9 mouse cellular contexts compared by ENCODE assay signal in the genomic region with DNA sequence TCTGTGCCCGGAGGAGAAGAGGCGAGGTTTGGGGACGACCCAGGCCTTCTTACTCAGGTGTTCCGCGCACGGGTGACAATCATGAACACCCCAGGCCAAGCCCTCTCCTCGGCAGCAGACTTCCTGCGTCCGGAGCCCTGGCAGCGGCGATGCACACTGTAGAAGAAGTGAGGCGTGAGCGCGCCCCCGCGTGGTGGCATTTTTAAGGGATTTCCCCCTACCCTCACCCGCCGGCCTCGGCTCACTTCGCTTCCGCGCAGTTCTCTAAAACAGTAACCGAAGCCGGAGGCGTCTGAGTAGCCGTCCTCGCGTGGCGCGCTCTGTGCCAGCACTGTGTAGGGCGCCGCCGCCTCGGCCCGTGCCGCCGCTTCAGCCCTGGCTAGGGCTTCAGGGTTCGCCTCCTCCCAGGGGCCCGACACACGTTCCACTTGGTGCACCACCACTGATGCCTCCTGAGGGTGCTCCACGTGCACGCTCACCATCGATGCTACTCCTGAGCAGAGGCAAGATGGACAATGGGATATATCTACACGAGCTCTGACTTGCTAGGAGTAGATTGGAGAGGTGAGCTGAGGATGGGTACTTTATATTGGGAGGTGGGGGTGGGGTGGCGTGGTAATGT. TPM values are rescaled to one million over a fixed set of nuclear protein-coding genes. Genes with fewer than 3 reads are reported as not detected.
DNase-seq lines count a peak whose midpoint lies in the region; ATAC-seq and TF ChIP-seq lines count a peak whose summit lies in the region.
"Had no signal": no experiment of that assay in that cellular context is flagged by ENCODE, and none has a peak within 500 bp of the region (broad histone marks: within the 10 kb centered on the region; RNA-seq: fewer than 3 reads in every experiment).

No protein-coding gene starts in this region.

- ATAC-seq in forebrain, embryonic 16.5 days, result peak; percentile 59

- peak overlapping the region; percentile 72 for H3K4me3 ChIP-seq in ES-Bruce4 (ENCODE audit: low read depth, low read length)
- H3K4me3 ChIP-seq in forebrain, embryonic 16.5 days (replicated peaks; ENCODE audit: low read length), result peak overlapping the region; percentile 22
- peak overlapping the region; percentile 43 for H3K4me3 ChIP-seq in hindbrain, embryonic 10.5 days

- no peaks in the 10 kb centered on the region for H3K36me3 ChIP-seq in ES-Bruce4 (ENCODE audit: control insufficient read depth, insufficient read depth, low read length, poor library complexity, severe bottlenecking)
- H3K36me3 ChIP-seq in forebrain, embryonic 16.5 days (ENCODE audit: control insufficient read depth, insufficient read depth), result no peaks in the 10 kb centered on the region
- H3K36me3 ChIP-seq in hindbrain, embryonic 10.5 days, result no peaks in the 10 kb centered on the region

- no peaks in the 10 kb centered on the region for H3K9me3 ChIP-seq in ES-Bruce4 (replicated peaks; ENCODE audit: control insufficient read depth, insufficient read depth, low read length, poor library complexity, severe bottlenecking)
- H3K9me3 ChIP-seq in forebrain, embryonic 16.5 days (ENCODE audit: control insufficient read depth, low read length), result no peaks in the 10 kb centered on the region
- no peaks in the 10 kb centered on the region for H3K9me3 ChIP-seq in hindbrain, embryonic 10.5 days

- DNase-seq in c-Kit-positive CD71-negative TER-119-negative erythroid progenitor cells, embryonic 14.5 days (ENCODE audit: low read depth), result peak; percentile 81
- peak; percentile 84 for DNase-seq in hindbrain, embryonic 10.5 days (ENCODE audit: low spot score)
- DNase-seq in layer of hippocampus, adult 9-11 months, result peak; percentile 65
- DNase-seq in lung, postnatal 10 days, result peak; percentile 93
- DNase-seq in ovary, postnatal 36 days (ENCODE audit: low spot score), result peak; percentile 83
- peak; percentile 92 for DNase-seq in thymus, postnatal 25 days

- TF ChIP-seq CTCF in ES-Bruce4 (IDR thresholded peaks at IDR 0.05; ENCODE audit: low read depth, low read length), result peak; percentile 82

- peak overlapping the region; percentile 81 for H3K9ac ChIP-seq in ES-Bruce4 (ENCODE audit: low read depth, poor library complexity, severe bottlenecking)
- peak overlapping the region; percentile 39 for H3K9ac ChIP-seq in forebrain, embryonic 16.5 days (replicated peaks; ENCODE audit: low read depth, low read length)

- 5% methylated on average over 45 of the region's 45 CpGs for WGBS in forebrain, embryonic 16.5 days
- 3% methylated on average over 45 of the region's 45 CpGs for WGBS in hindbrain, embryonic 10.5 days

- H3K4me2 ChIP-seq in forebrain, embryonic 16.5 days (ENCODE audit: low read length), result peak overlapping the region; percentile 45

- peak; percentile 54; the same call in 1 of the 2 replicates for TF ChIP-seq EP300 in ES-Bruce4 (IDR thresholded peaks at IDR 0.05; ENCODE audit: insufficient read depth, low read depth, low read length)

- TF ChIP-seq POLR2A in ES-Bruce4 (IDR thresholded peaks at IDR 0.05; ENCODE audit: insufficient read depth, low read length), result no peak

- peaks cover 6% of the 10 kb centered on the region for H3K4me1 ChIP-seq in ES-Bruce4 (ENCODE audit: control insufficient read depth, insufficient read depth, low read length)
- H3K4me1 ChIP-seq in forebrain, embryonic 16.5 days (replicated peaks; ENCODE audit: control insufficient read depth, insufficient read depth, low read length), result peaks cover 48% of the 10 kb centered on the region
- H3K4me1 ChIP-seq in hindbrain, embryonic 10.5 days (replicated peaks), result peaks cover 69% of the 10 kb centered on the region

- no peaks in the 10 kb centered on the region for H3K27me3 ChIP-seq in ES-Bruce4 (ENCODE audit: control insufficient read depth, insufficient read depth, low read length, poor library complexity, severe bottlenecking)
- H3K27me3 ChIP-seq in forebrain, embryonic 16.5 days (replicated peaks; ENCODE audit: control insufficient read depth, insufficient read depth, low read length), result peaks cover 70% of the 10 kb centered on the region
- H3K27me3 ChIP-seq in hindbrain, embryonic 10.5 days (ENCODE audit: insufficient read depth, poor library complexity, severe bottlenecking), result peaks cover 100% of the 10 kb centered on the region

- peak overlapping the region; percentile 88 for H3K27ac ChIP-seq in ES-Bruce4 (ENCODE audit: insufficient read depth, low read length)
- no peak overlapping the region for H3K27ac ChIP-seq in forebrain, embryonic 16.5 days (ENCODE audit: low read length)
- no peak overlapping the region for H3K27ac ChIP-seq in hindbrain, embryonic 10.5 days

RNA-seq across cellular contexts. Expression of a gene that starts 8.1 kb away (rescaled TPM):
- polyA plus RNA-seq in ES-Bruce4 (2011; ENCODE audit: insufficient read depth, insufficient read length, low read depth, missing spikeins), result 66.8 and 72.5 TPM in 2 replicates
- 13.3 and 18.2 TPM in 2 replicates for polyA plus RNA-seq in forebrain, embryonic 16.5 days (2015; fragmentation: Nextera tagmentation; extraction: Ambion mirVana)
- 5.8 and 7.5 TPM in 2 replicates for polyA plus RNA-seq in hindbrain, embryonic 10.5 days (2016; fragmentation: Nextera tagmentation; extraction: Ambion mirVana)

RNA-seq across cellular contexts. Expression of a gene that starts 26.4 kb away (rescaled TPM):
- 43.6 and 44.5 TPM in 2 replicates for polyA plus RNA-seq in ES-Bruce4 (2011; ENCODE audit: insufficient read depth, insufficient read length, low read depth, missing spikeins)
- 88.1 and 95.5 TPM in 2 replicates for polyA plus RNA-seq in forebrain, embryonic 16.5 days (2015; fragmentation: Nextera tagmentation; extraction: Ambion mirVana)
- 76.3 and 87.4 TPM in 2 replicates for polyA plus RNA-seq in hindbrain, embryonic 10.5 days (2016; fragmentation: Nextera tagmentation; extraction: Ambion mirVana)

RNA-seq across cellular contexts. Expression of a gene that starts 27.8 kb away (rescaled TPM):
- 15.8 and 17.1 TPM in 2 replicates for polyA plus RNA-seq in ES-Bruce4 (2011; ENCODE audit: insufficient read depth, insufficient read length, low read depth, missing spikeins)
- not detected in 2 replicates for polyA plus RNA-seq in forebrain, embryonic 16.5 days (2015; fragmentation: Nextera tagmentation; extraction: Ambion mirVana)
- 0.50 TPM in 1 of 2 replicates, not detected in the other for polyA plus RNA-seq in hindbrain, embryonic 10.5 days (2016; fragmentation: Nextera tagmentation; extraction: Ambion mirVana)
- polyA plus RNA-seq: frontal cortex, adult 2 months had no signal

Comparison
In these comparisons a context has a peak if more than half of its experiments do, and no peak if none do; other contexts are left out.
1. H3K4me3 ChIP-seq: peak in every context shown above with its lines; median percentile 72 in ES-Bruce4; 43 in hindbrain, embryonic 10.5 days; 22 in forebrain, embryonic 16.5 days.
2. RNA of a gene that starts 27.8 kb away (polyA plus RNA-seq): 15.8 to 17.1 TPM in ES-Bruce4; not detected in forebrain, embryonic 16.5 days and 0.50 TPM in hindbrain, embryonic 10.5 days; every median in the first group is over 10 times any median in the second.
3. Peak in every context shown above with its lines, with median percentiles within 50 percentile points of each other: DNase-seq.